Mouse (Mus musculus): Measurements from ENCODE around the gene Syt8.

DNA sequence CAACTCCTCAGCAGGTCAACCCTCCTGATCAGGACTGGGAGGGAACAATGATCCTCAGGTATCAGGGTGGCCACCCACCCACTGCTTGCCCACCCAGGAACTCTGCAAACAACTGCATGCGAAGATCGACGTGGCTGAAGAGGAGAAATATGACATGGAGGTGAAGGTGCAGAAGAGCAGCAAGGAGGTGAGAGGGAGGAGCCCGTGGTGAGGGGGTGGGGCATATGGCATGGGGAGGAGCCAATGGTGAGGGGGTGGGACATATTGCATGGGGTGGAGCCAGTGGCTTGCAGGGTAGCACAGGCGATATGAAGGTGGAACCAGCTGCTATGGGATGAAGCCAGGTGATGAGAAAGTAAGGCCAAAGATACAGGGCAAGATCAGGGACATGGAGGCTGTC, 8.8 kb downstream of the Syt8 start:
- TF ChIP-seq CTCF (IDR thresholded peaks at IDR 0.05; ENCODE audit: control insufficient read depth, insufficient read depth, low read length) (no peak), POLR2A (IDR thresholded peaks at IDR 0.05; ENCODE audit: borderline replicate concordance, control insufficient read depth, low read depth, low read length) (no peak)
